Mouse (Mus musculus) heart, postnatal 0 days (tissue): ENCODE measurements around the gene Hadh. TPM values are rescaled to one million over a fixed set of nuclear protein-coding genes. Genes with fewer than 3 reads are reported as not detected.

Experiments used
- ATAC-seq: fragments of 200-750 bp; cut with Nextera tagmentation; 2 replicates; pipeline ENCODE4 v1.8.0; 2017; ENCODE audit warnings: low read depth, moderate number of reproducible peaks, moderate library complexity; ENCODE audit not compliant: insufficient read depth
- DNase-seq: peaks from one replicate; pipeline ENCODE4 v3.0.0-alpha.2; 2016; ENCODE audit warnings: low spot score
- H3K27ac ChIP-seq: fragments of 300-500 bp; sonication (generic); 2 replicates; pipeline ENCODE4 v1.5.1; 2014; ENCODE audit warnings: low read depth, mild to moderate bottlenecking
- H3K27me3 ChIP-seq: fragments of 300-500 bp; sonication (generic); 2 replicates; pipeline ENCODE4 v1.6.1; 2014; ENCODE audit warnings: low read length, mixed read lengths; ENCODE audit not compliant: control insufficient read depth, insufficient read depth
- H3K36me3 ChIP-seq: fragments of 300-500 bp; sonication (generic); replicated peaks from 2 replicates; pipeline ENCODE4 v1.6.1; 2014; ENCODE audit warnings: low read length, mixed read lengths; ENCODE audit not compliant: control insufficient read depth, insufficient read depth
- H3K4me1 ChIP-seq: fragments of 300-500 bp; sonication (generic); 2 replicates; pipeline ENCODE4 v1.6.1; 2014; ENCODE audit warnings: antibody characterized with exemption; ENCODE audit not compliant: control insufficient read depth, insufficient read depth
- H3K4me2 ChIP-seq: fragments of 300-500 bp; sonication (generic); 2 replicates; pipeline ENCODE4 v1.6.1; 2014; ENCODE audit warnings: low read depth, mild to moderate bottlenecking, low read length, moderate library complexity
- H3K4me3 ChIP-seq: fragments of 300-500 bp; sonication (generic); 2 replicates; pipeline ENCODE4 v1.5.1; 2014; ENCODE audit warnings: low read depth, low read length
- H3K9ac ChIP-seq: fragments of 300-500 bp; sonication (generic); replicated peaks from 2 replicates; pipeline ENCODE4 v1.6.1; 2014; ENCODE audit warnings: low read depth, low read length, mixed read lengths
- H3K9me3 ChIP-seq: fragments of 300-500 bp; sonication (generic); replicated peaks from 2 replicates; pipeline ENCODE4 v1.6.1; 2016; ENCODE audit warnings: low read length; ENCODE audit not compliant: control insufficient read depth
- CTCF ChIP-seq: IDR thresholded peaks from 2 replicates; pipeline ENCODE4 v1.5.1; 2016; ENCODE audit warnings: antibody characterized with exemption, control low read depth, low read depth
- EP300 ChIP-seq: IDR thresholded peaks from 2 replicates; pipeline ENCODE4 v1.6.1; 2016; ENCODE audit warnings: antibody characterized with exemption, low read depth
- WGBS: fragments of 180-500 bp; shearing (Covaris S2); extraction: QIAGEN DNeasy Blood & Tissue Kit; methylation state at CpG from one replicate; pipeline ENCODE4 v1.1.7; 2014; 5-methylcytosine and 5-hydroxymethylcytosine counted together
- polyA plus RNA-seq: library from polyadenylated mRNA; unstranded; fragments of >200 nt; fragmentation: Nextera tagmentation; extraction: Ambion mirVana; gene quantifications from 2 replicates; pipeline ENCODE4 v1.2.1, GENCODE M21; 2015
- total RNA-seq: library from RNA; depleted of rRNA; stranded (reverse); fragments of >200 nt; gene quantifications from 2 replicates; pipeline ENCODE4 v1.2.3, GENCODE M21; 2014; ENCODE audit warnings: low replicate concordance; rRNA removed

Hadh gene
- 237 and 275 TPM in 2 replicates for total RNA-seq
- 433 and 464 TPM in 2 replicates for polyA plus RNA-seq

- peaks cover 23% of the 10 kb centered on the region for H3K4me1 ChIP-seq
- no peaks in the 10 kb centered on the region for H3K9me3 ChIP-seq
- peak within 1 kb of the TSS; percentile 71 for H3K4me2 ChIP-seq
- peak within 1 kb of the TSS; percentile 77 for H3K4me3 ChIP-seq
- no peaks in the 10 kb centered on the region for H3K27me3 ChIP-seq
- peak within 1 kb of the TSS; percentile 71 for H3K9ac ChIP-seq
- ATAC-seq (peak; percentile 96), DNase-seq (peak; percentile 91)
- no peaks in the 10 kb centered on the region for H3K36me3 ChIP-seq
- TF ChIP-seq EP300: no peak
- no peak for TF ChIP-seq CTCF
- under 1% methylated on average over 52 of the region's 54 CpGs for WGBS
- H3K27ac ChIP-seq: peak within 1 kb of the TSS; percentile 90
Observed at GRCm38 (mm10) chr3:131271559-131272373, at the start of gene Hadh. Gene Hadh, minus strand, starts transcription at chr3:131272101.

GRCm38 (mm10) chr3:131320184-131320583 is 48.3 kb upstream of the Hadh start:
- ATAC-seq: no peak
- H3K9me3 ChIP-seq: no peaks in the 10 kb centered on the region
- WGBS: 8% methylated on average over 3 of the region's 3 CpGs

GRCm38 (mm10) chr3:131318211-131318610 is 46.3 kb upstream of the Hadh start:
- no peak overlapping the region for H3K4me3 ChIP-seq
- TF ChIP-seq EP300 (no peak), CTCF (no peak)

More at GRCm38 (mm10) chr3:131320184-131320583, 48.3 kb upstream of the Hadh start:
- Histone ChIP-seq H3K9ac (no peak overlapping the region), H3K27ac (no peak overlapping the region), H3K4me3 (no peak overlapping the region), H3K36me3 (no peaks in the 10 kb centered on the region), H3K4me1 (no peaks in the 10 kb centered on the region), H3K27me3 (no peaks in the 10 kb centered on the region), H3K4me2 (no peak overlapping the region)
- TF ChIP-seq CTCF (peak; percentile 89), EP300 (no peak)
- peak; percentile 77 for DNase-seq

GRCm38 (mm10) chr3:131317126-131317525 is 45.2 kb upstream of the Hadh start:
- no peak for ATAC-seq
- TF ChIP-seq EP300: no peak
- no peak for TF ChIP-seq CTCF
- no peak overlapping the region for H3K27ac ChIP-seq

More at GRCm38 (mm10) chr3:131318211-131318610, 46.3 kb upstream of the Hadh start:
- Histone ChIP-seq H3K4me1 (no peaks in the 10 kb centered on the region), H3K27ac (no peak overlapping the region), H3K9ac (no peak overlapping the region), H3K27me3 (no peaks in the 10 kb centered on the region), H3K36me3 (no peaks in the 10 kb centered on the region), H3K9me3 (no peaks in the 10 kb centered on the region), H3K4me2 (no peak overlapping the region)
- WGBS: 48% methylated on average over 2 of the region's 2 CpGs
- DNase-seq: no peak
- no peak for ATAC-seq

GRCm38 (mm10) chr3:131315957-131316510 is 44.1 kb upstream of the Hadh start:
- H3K9ac ChIP-seq: no peak overlapping the region
- H3K4me2 ChIP-seq: no peak overlapping the region
- ATAC-seq (no peak), DNase-seq (no peak)
- no peaks in the 10 kb centered on the region for H3K36me3 ChIP-seq
- no peak for TF ChIP-seq EP300
- no peak for TF ChIP-seq CTCF
- H3K4me3 ChIP-seq: no peak overlapping the region
- H3K4me1 ChIP-seq: no peaks in the 10 kb centered on the region
- no peak overlapping the region for H3K27ac ChIP-seq
- H3K27me3 ChIP-seq: no peaks in the 10 kb centered on the region
- no peaks in the 10 kb centered on the region for H3K9me3 ChIP-seq
- 53% methylated on average over 4 of the region's 4 CpGs for WGBS

More at GRCm38 (mm10) chr3:131317126-131317525, 45.2 kb upstream of the Hadh start:
- no peaks in the 10 kb centered on the region for H3K4me1 ChIP-seq
- 75% methylated on average over 1 of the region's 1 CpGs for WGBS
- no peak overlapping the region for H3K4me3 ChIP-seq
- no peak for DNase-seq
- H3K27me3 ChIP-seq: no peaks in the 10 kb centered on the region
- H3K4me2 ChIP-seq: no peak overlapping the region
- no peak overlapping the region for H3K9ac ChIP-seq
- H3K9me3 ChIP-seq: no peaks in the 10 kb centered on the region
- H3K36me3 ChIP-seq: no peaks in the 10 kb centered on the region
